Mouse (Mus musculus) gastrocnemius, postnatal 25 days (tissue): ENCODE measurements around the gene Mpped2. TPM values are rescaled to one million over a fixed set of nuclear protein-coding genes. Genes with fewer than 3 reads are reported as not detected.

ENCODE experiments used
- DNase-seq: peaks from one replicate; pipeline ENCODE4 v3.0.0; 2022
- total RNA-seq, 2 experiments: library from RNA; stranded (reverse); gene quantifications; 1 replicate in 1 of 2; 2 replicates in 1 of 2; pipeline ENCODE4 v1.2.3; 2021

The Mpped2 gene
- total RNA-seq, 2 experiments from 2014 or later: 3.0 to 3.4 TPM

- no peak for DNase-seq
Measured at GRCm38 (mm10) chr2:106696372-106696771, 3.3 kb downstream of the Mpped2 start.

GRCm38 (mm10) chr2:106705664-106706063, 12.6 kb downstream of the Mpped2 start:
- DNase-seq: no peak

GRCm38 (mm10) chr2:106707136-106707535, 14.1 kb downstream of the Mpped2 start:
- DNase-seq: no peak

- DNase-seq: no peak
Measured at GRCm38 (mm10) chr2:106710862-106711477, 17.9 kb downstream of the Mpped2 start.

- no peak for DNase-seq
Measured at GRCm38 (mm10) chr2:106711506-106711905, 18.4 kb downstream of the Mpped2 start.

GRCm38 (mm10) chr2:106713151-106713550, 20.1 kb downstream of the Mpped2 start:
- DNase-seq: peak; percentile 15

- no peak for DNase-seq
Measured at GRCm38 (mm10) chr2:106715674-106716364, 22.8 kb downstream of the Mpped2 start.

GRCm38 (mm10) chr2:106716365-106716717, 23.3 kb downstream of the Mpped2 start:
- DNase-seq: no peak

- no peak for DNase-seq
Measured at GRCm38 (mm10) chr2:106718888-106719287, 25.8 kb downstream of the Mpped2 start.

- no peak for DNase-seq
Measured at GRCm38 (mm10) chr2:106719434-106719833, 26.4 kb downstream of the Mpped2 start.

GRCm38 (mm10) chr2:106720644-106721043, 27.6 kb downstream of the Mpped2 start:
- no peak for DNase-seq

- DNase-seq: no peak
Measured at GRCm38 (mm10) chr2:106722020-106722419, 29.0 kb downstream of the Mpped2 start.

- DNase-seq: no peak
Measured at GRCm38 (mm10) chr2:106729951-106730564, 37.0 kb downstream of the Mpped2 start.

GRCm38 (mm10) chr2:106730608-106731007, 37.5 kb downstream of the Mpped2 start:
- DNase-seq: no peak

- no peak for DNase-seq
Measured at GRCm38 (mm10) chr2:106731478-106731877, 38.4 kb downstream of the Mpped2 start.

GRCm38 (mm10) chr2:106732171-106732570, 39.1 kb downstream of the Mpped2 start:
- no peak for DNase-seq

- no peak for DNase-seq
Measured at GRCm38 (mm10) chr2:106733396-106733795, 40.3 kb downstream of the Mpped2 start.

- no peak for DNase-seq
Measured at GRCm38 (mm10) chr2:106734004-106734403, 40.9 kb downstream of the Mpped2 start.

GRCm38 (mm10) chr2:106735211-106735610, 42.1 kb downstream of the Mpped2 start:
- DNase-seq: no peak

GRCm38 (mm10) chr2:106735792-106736359, 42.8 kb downstream of the Mpped2 start:
- no peak for DNase-seq

- DNase-seq: no peak
Measured at GRCm38 (mm10) chr2:106738951-106739350, 45.9 kb downstream of the Mpped2 start.

GRCm38 (mm10) chr2:106744086-106744485, 51.0 kb downstream of the Mpped2 start:
- DNase-seq: no peak

- no peak for DNase-seq
Measured at GRCm38 (mm10) chr2:106744601-106745000, 51.5 kb downstream of the Mpped2 start.
